21 mouse cellular contexts compared by ENCODE assay signal in the genomic region with DNA sequence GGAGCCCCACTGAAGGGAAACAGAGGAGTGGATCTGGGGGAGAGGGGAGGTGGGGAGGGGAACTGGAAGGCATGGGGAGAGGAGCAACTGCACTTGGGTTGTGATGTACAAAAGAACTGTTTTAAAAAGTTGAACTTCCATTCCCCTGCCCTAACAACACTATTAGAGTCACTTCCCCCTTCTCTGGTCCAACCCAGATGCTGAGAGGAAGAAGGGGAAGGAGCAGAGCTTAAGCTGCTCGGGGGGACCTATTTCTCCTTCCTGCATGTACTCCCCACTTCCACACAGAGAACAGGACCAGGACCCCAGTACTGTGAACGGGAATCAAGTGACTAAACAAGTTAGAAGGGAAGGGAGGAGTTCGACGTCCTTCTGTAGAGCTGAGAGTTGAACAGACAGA. TPM values are rescaled to one million over a fixed set of nuclear protein-coding genes. Genes with fewer than 3 reads are reported as not detected.
A peak's percentile ranks its signal among the peaks of the same experiment; 100 is the strongest.
DNase-seq lines count a peak whose midpoint lies in the region; ATAC-seq lines count a peak whose summit lies in the region.
"Had no signal": no experiment of that assay in that cellular context is flagged by ENCODE, and none has a peak within 500 bp of the region (broad histone marks: within the 10 kb centered on the region; RNA-seq: fewer than 3 reads in every experiment).

No protein-coding gene starts in this region.

- no peaks in the 10 kb centered on the region for H3K9me3 ChIP-seq in forebrain, embryonic 10.5 days
- H3K9me3 ChIP-seq: embryonic facial prominence, embryonic 10.5 days; heart, embryonic 10.5 days; heart, embryonic 15.5 days; hindbrain, embryonic 15.5 days had no signal

- WGBS in forebrain, embryonic 10.5 days = 74% methylated on average over 4 of the region's 4 CpGs

- peak; percentile 93 for ATAC-seq in common myeloid progenitor, adult 5-6 weeks (replicated peaks; ENCODE audit: low read depth, poor library complexity, severe bottlenecking)
- peak; percentile 91 for ATAC-seq in megakaryocyte progenitor cell, adult 5-6 weeks (replicated peaks; ENCODE audit: poor library complexity)
- ATAC-seq: forebrain, embryonic 14.5 days had no signal

- H3K36me3 ChIP-seq in forebrain, embryonic 10.5 days (replicated peaks) = no peaks in the 10 kb centered on the region
- H3K36me3 ChIP-seq: embryonic facial prominence, embryonic 10.5 days; heart, embryonic 10.5 days; heart, embryonic 15.5 days; hindbrain, embryonic 15.5 days had no signal

- H3K4me3 ChIP-seq in forebrain, embryonic 10.5 days = no peak overlapping the region
- H3K4me3 ChIP-seq: embryonic facial prominence, embryonic 10.5 days; gastrocnemius, adult 2 months; heart, embryonic 10.5 days; heart, embryonic 15.5 days; hindbrain, embryonic 15.5 days had no signal

- no peak overlapping the region for H3K27ac ChIP-seq in forebrain, embryonic 10.5 days
- H3K27ac ChIP-seq: embryonic facial prominence, embryonic 10.5 days; gastrocnemius, adult 2 months; heart, embryonic 10.5 days; heart, embryonic 15.5 days; hindbrain, embryonic 15.5 days had no signal

- peak; percentile 61 for DNase-seq in A20 (ENCODE audit: low read depth, low spot score)
- peak; percentile 11 to 14 for DNase-seq in B cell, adult 2 months
- DNase-seq in forebrain, embryonic 10.5 days (ENCODE audit: extremely low spot score, low spot score) = no peak
- DNase-seq in right cerebral cortex, adult 18-20 months = no peak
- DNase-seq in kidney, adult 11 months = no peak
- no peak for DNase-seq in thymus, postnatal 10 days (ENCODE audit: low spot score in 2 of 2)
- DNase-seq: adrenal gland, postnatal 10 days; cerebellum, adult 11-12 months; cerebellum, adult 9-11 months; cerebellum, postnatal 36 days; gastrocnemius, adult 2 months; gastrocnemius, postnatal 25 days; heart, adult 18-20 months; heart, postnatal 14 days had no signal

- H3K27me3 ChIP-seq in forebrain, embryonic 10.5 days (ENCODE audit: poor library complexity, severe bottlenecking) = no peaks in the 10 kb centered on the region
- H3K27me3 ChIP-seq: heart, embryonic 15.5 days; hindbrain, embryonic 15.5 days had no signal

- H3K4me1 ChIP-seq in forebrain, embryonic 10.5 days = no peaks in the 10 kb centered on the region
- H3K4me1 ChIP-seq: heart, embryonic 15.5 days; hindbrain, embryonic 15.5 days had no signal

RNA-seq across cellular contexts. Expression of gene Abhd17c, which starts 11.9 kb away (rescaled TPM):
- total RNA-seq in common myeloid progenitor, adult 5-6 weeks (2017) = 10.8 and 18.7 TPM in 2 replicates
- 46.1 and 47.4 TPM in 2 replicates for total RNA-seq in megakaryocyte progenitor cell, adult 5-6 weeks (2015)
- total RNA-seq in megakaryocyte progenitor cell, adult 5-6 weeks (2017) = 22.8 and 26.8 TPM in 2 replicates
- 12.3 and 15.7 TPM in 2 replicates for polyA plus RNA-seq in forebrain, embryonic 10.5 days (2016; fragmentation: Nextera tagmentation; extraction: Ambion mirVana)

Comparison
In these comparisons a context has a peak if more than half of its experiments do, and no peak if none do; other contexts are left out.
1. DNase-seq: peak in A20 (single experiment) and B cell, adult 2 months (2 of 2); none in forebrain, embryonic 10.5 days (single experiment), right cerebral cortex, adult 18-20 months (single experiment), kidney, adult 11 months (single experiment) and thymus, postnatal 10 days (0 of 2).